ENCODE assay signal across 8 mouse cellular contexts in the genomic region with DNA sequence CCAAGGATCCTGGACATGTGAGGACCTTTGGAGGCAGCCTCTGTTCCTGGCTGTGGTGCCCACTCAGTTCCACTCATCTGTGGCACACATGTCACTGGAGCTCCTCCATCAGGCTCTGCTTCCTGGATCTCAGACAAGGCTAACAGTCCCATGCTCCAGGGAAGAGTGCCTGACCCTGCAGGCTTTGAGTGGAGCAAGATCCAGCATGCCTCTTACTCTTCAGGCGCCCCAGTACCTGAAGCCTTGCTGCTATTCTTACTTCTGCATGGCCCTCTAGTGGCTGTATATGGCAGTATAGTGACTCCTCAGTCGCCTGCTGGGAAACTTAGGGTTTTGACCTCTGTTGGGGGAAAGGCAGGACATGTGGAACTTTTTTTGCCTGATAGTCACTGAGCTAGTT. TPM values are rescaled to one million over a fixed set of nuclear protein-coding genes. Genes with fewer than 3 reads are reported as not detected.
A peak's percentile ranks its signal among the peaks of the same experiment; 100 is the strongest.
DNase-seq lines count a peak whose midpoint lies in the region; ATAC-seq and TF ChIP-seq lines count a peak whose summit lies in the region.

No protein-coding gene starts in this region.

- no peaks in the 10 kb centered on the region for H3K9me3 ChIP-seq in E14TG2a.4 (ENCODE audit: low read length)
- no peaks in the 10 kb centered on the region for H3K9me3 ChIP-seq in heart, embryonic 10.5 days
- H3K9me3 ChIP-seq in kidney, embryonic 14.5 days (ENCODE audit: control insufficient read depth, low read length): no peaks in the 10 kb centered on the region
- H3K9me3 ChIP-seq in stomach, embryonic 16.5 days (replicated peaks; ENCODE audit: control insufficient read depth, low read length): no peaks in the 10 kb centered on the region

- H3K36me3 ChIP-seq in E14TG2a.4 (ENCODE audit: insufficient read depth, low read length): no peaks in the 10 kb centered on the region; the same call in 1 of the 2 replicates
- H3K36me3 ChIP-seq in heart, embryonic 10.5 days: peaks cover 2% of the 10 kb centered on the region; the same call in 1 of the 2 replicates
- no peaks in the 10 kb centered on the region for H3K36me3 ChIP-seq in kidney, embryonic 14.5 days (ENCODE audit: control insufficient read depth, insufficient read depth, low read length)
- H3K36me3 ChIP-seq in stomach, embryonic 16.5 days (ENCODE audit: control insufficient read depth, insufficient read depth, low read length): no peaks in the 10 kb centered on the region

- 9% methylated on average over 2 of the region's 2 CpGs for WGBS in heart, embryonic 10.5 days
- WGBS in kidney, embryonic 14.5 days: 13% methylated on average over 2 of the region's 2 CpGs
- 15% methylated on average over 2 of the region's 2 CpGs for WGBS in stomach, embryonic 16.5 days

- DNase-seq in frontal cortex, postnatal 14 days (ENCODE audit: low spot score in 2 of 2): no peak
- peak; percentile 63 to 75 for DNase-seq in cerebellum, postnatal 10 days
- peak; percentile 80 for DNase-seq in heart, embryonic 10.5 days (ENCODE audit: low spot score)
- peak; percentile 70 for DNase-seq in lung, postnatal 25 days (ENCODE audit: low spot score)

- peak; percentile 62 for TF ChIP-seq CTCF in E14TG2a.4 (conservative IDR thresholded peaks at IDR 0.05; ENCODE audit: low read length)

- H3K4me3 ChIP-seq in E14TG2a.4 (replicated peaks; ENCODE audit: low read length): no peak overlapping the region
- no peak overlapping the region for H3K4me3 ChIP-seq in heart, embryonic 10.5 days
- H3K4me3 ChIP-seq in kidney, embryonic 14.5 days (ENCODE audit: low read length): no peak overlapping the region
- H3K4me3 ChIP-seq in stomach, embryonic 16.5 days (replicated peaks; ENCODE audit: low read length): no peak overlapping the region

- H3K9ac ChIP-seq in kidney, embryonic 14.5 days (ENCODE audit: low read depth, low read length): no peak overlapping the region
- H3K9ac ChIP-seq in stomach, embryonic 16.5 days (ENCODE audit: low read length): no peak overlapping the region

- peaks cover 10% of the 10 kb centered on the region for H3K4me1 ChIP-seq in E14TG2a.4 (replicated peaks; ENCODE audit: low read depth, low read length)
- H3K4me1 ChIP-seq in heart, embryonic 10.5 days: peaks cover 29% of the 10 kb centered on the region
- no peaks in the 10 kb centered on the region for H3K4me1 ChIP-seq in kidney, embryonic 14.5 days (ENCODE audit: control insufficient read depth, insufficient read depth, low read length)
- H3K4me1 ChIP-seq in stomach, embryonic 16.5 days (ENCODE audit: control insufficient read depth, insufficient read depth, low read length): 0 out of 2 replicates have a peak, but pooled peaks cover 4% of the 10 kb centered on the region

- peak; percentile 58 for ATAC-seq in frontal cortex, adult (ENCODE audit: low TSS enrichment)
- ATAC-seq in kidney, embryonic 14.5 days (ENCODE audit: low FRiP score, low TSS enrichment): peak; percentile 72; the same call in 1 of the 2 replicates
- ATAC-seq in stomach, embryonic 16.5 days (ENCODE audit: insufficient read depth, low FRiP score): peak; percentile 72; the same call in 1 of the 2 replicates

- peaks cover 12% of the 10 kb centered on the region; the same call in 1 of the 2 replicates for H3K27me3 ChIP-seq in E14TG2a.4 (ENCODE audit: insufficient read depth, low read length)
- no peaks in the 10 kb centered on the region for H3K27me3 ChIP-seq in heart, embryonic 10.5 days (ENCODE audit: insufficient read depth, poor library complexity, severe bottlenecking)
- no peaks in the 10 kb centered on the region for H3K27me3 ChIP-seq in kidney, embryonic 14.5 days (ENCODE audit: control insufficient read depth, insufficient read depth, low read length)
- no peaks in the 10 kb centered on the region for H3K27me3 ChIP-seq in stomach, embryonic 16.5 days (ENCODE audit: control insufficient read depth, insufficient read depth, low read length)

- H3K27ac ChIP-seq in heart, embryonic 10.5 days: peak overlapping the region; percentile 36
- no peak overlapping the region for H3K27ac ChIP-seq in kidney, embryonic 14.5 days (ENCODE audit: low read depth, low read length)
- peak overlapping the region; percentile 15; the same call in 1 of the 2 replicates for H3K27ac ChIP-seq in stomach, embryonic 16.5 days (ENCODE audit: low read length)

- no peak overlapping the region for H3K4me2 ChIP-seq in kidney, embryonic 14.5 days (replicated peaks; ENCODE audit: low read depth, low read length)
- H3K4me2 ChIP-seq in stomach, embryonic 16.5 days (ENCODE audit: low read depth, low read length): no peak overlapping the region

RNA-seq across cellular contexts. Expression of gene Tppp, which starts 17.0 kb away (rescaled TPM):
- polyA plus RNA-seq in heart, embryonic 10.5 days (2016; fragmentation: Nextera tagmentation; extraction: Ambion mirVana): 1.9 and 3.4 TPM in 2 replicates
- 0.31 and 0.55 TPM in 2 replicates for polyA plus RNA-seq in kidney, embryonic 14.5 days (2014; fragmentation: Nextera tagmentation; extraction: Ambion mirVana)
- polyA plus RNA-seq in stomach, embryonic 16.5 days (2015; fragmentation: Nextera tagmentation; extraction: Ambion mirVana): 5.3 and 6.8 TPM in 2 replicates

RNA-seq across cellular contexts. Expression of gene Cep72, which starts 35.9 kb away (rescaled TPM):
- polyA plus RNA-seq in heart, embryonic 10.5 days (2016; fragmentation: Nextera tagmentation; extraction: Ambion mirVana): 16.0 and 16.4 TPM in 2 replicates
- 12.6 and 20.9 TPM in 2 replicates for polyA plus RNA-seq in kidney, embryonic 14.5 days (2014; fragmentation: Nextera tagmentation; extraction: Ambion mirVana)
- polyA plus RNA-seq in stomach, embryonic 16.5 days (2015; fragmentation: Nextera tagmentation; extraction: Ambion mirVana): 11.6 and 13.1 TPM in 2 replicates

Comparison
In these comparisons a context has a peak if more than half of its experiments do, and no peak if none do; other contexts are left out.
1. DNase-seq: peak in cerebellum, postnatal 10 days (2 of 2), heart, embryonic 10.5 days (single experiment) and lung, postnatal 25 days (single experiment); none in frontal cortex, postnatal 14 days (0 of 2).
2. Peak in every context shown above with its lines, with median percentiles within 50 percentile points of each other: ATAC-seq.